In genomic region chr8:122049923-122050322, GRCm38 (mm10) we compare ENCODE assay signal across 19 mouse cellular contexts.
A peak's percentile ranks its signal among the peaks of the same experiment; 100 is the strongest.
DNase-seq lines count a peak whose midpoint lies in the region; ATAC-seq and TF ChIP-seq lines count a peak whose summit lies in the region.
"Had no signal": no experiment of that assay in that cellular context is flagged by ENCODE, and none has a peak within 500 bp of the region (broad histone marks: within the 10 kb centered on the region; RNA-seq: fewer than 3 reads in every experiment).

No protein-coding gene starts in this region.

- H3K9ac ChIP-seq in hindbrain, embryonic 14.5 days, result no peak overlapping the region
- H3K9ac ChIP-seq in hindbrain, embryonic 11.5 days (ENCODE audit: low read depth, low read length), result no peak overlapping the region
- H3K9ac ChIP-seq in midbrain, embryonic 13.5 days (replicated peaks), result no peak overlapping the region
- no peak overlapping the region for H3K9ac ChIP-seq in midbrain, postnatal 0 days (replicated peaks; ENCODE audit: low read length, poor library complexity, severe bottlenecking)
- H3K9ac ChIP-seq: forebrain, embryonic 13.5 days; heart, embryonic 12.5 days; heart, embryonic 15.5 days; hindbrain, embryonic 15.5 days had no signal

- H3K4me1 ChIP-seq in hindbrain, embryonic 14.5 days (replicated peaks; ENCODE audit: control insufficient read depth, insufficient read depth, low read length), result peaks cover 5% of the 10 kb centered on the region; the same call in 1 of the 2 replicates
- H3K4me1 ChIP-seq in hindbrain, embryonic 11.5 days (replicated peaks; ENCODE audit: control insufficient read depth, insufficient read depth, low read length), result no peaks in the 10 kb centered on the region; the same call in 1 of the 2 replicates
- H3K4me1 ChIP-seq in midbrain, embryonic 13.5 days (replicated peaks), result peaks cover 5% of the 10 kb centered on the region; the same call in 1 of the 2 replicates
- H3K4me1 ChIP-seq in midbrain, postnatal 0 days (ENCODE audit: insufficient read depth, low read length), result no peaks in the 10 kb centered on the region
- H3K4me1 ChIP-seq: forebrain, embryonic 13.5 days had no signal

- no peaks in the 10 kb centered on the region for H3K27me3 ChIP-seq in hindbrain, embryonic 14.5 days (ENCODE audit: control insufficient read depth, insufficient read depth, low read length)
- H3K27me3 ChIP-seq in hindbrain, embryonic 11.5 days (ENCODE audit: control insufficient read depth, insufficient read depth, low read length), result no peaks in the 10 kb centered on the region
- no peaks in the 10 kb centered on the region for H3K27me3 ChIP-seq in midbrain, embryonic 13.5 days
- no peaks in the 10 kb centered on the region for H3K27me3 ChIP-seq in midbrain, postnatal 0 days (ENCODE audit: insufficient read depth, low read length)
- H3K27me3 ChIP-seq: forebrain, embryonic 13.5 days; heart, embryonic 15.5 days; hindbrain, embryonic 15.5 days had no signal

- no peak overlapping the region for H3K27ac ChIP-seq in hindbrain, embryonic 14.5 days
- H3K27ac ChIP-seq in hindbrain, embryonic 11.5 days (ENCODE audit: low read depth, low read length), result no peak overlapping the region
- no peak overlapping the region for H3K27ac ChIP-seq in midbrain, embryonic 13.5 days
- no peak overlapping the region for H3K27ac ChIP-seq in midbrain, postnatal 0 days (ENCODE audit: low read depth, low read length)
- H3K27ac ChIP-seq: forebrain, embryonic 10.5 days; forebrain, embryonic 13.5 days; heart, embryonic 15.5 days; hindbrain, embryonic 15.5 days had no signal

- no peak overlapping the region for H3K4me2 ChIP-seq in hindbrain, embryonic 14.5 days (replicated peaks)
- H3K4me2 ChIP-seq in hindbrain, embryonic 11.5 days (replicated peaks; ENCODE audit: low read depth, low read length), result no peak overlapping the region
- no peak overlapping the region for H3K4me2 ChIP-seq in midbrain, embryonic 13.5 days (replicated peaks)
- no peak overlapping the region for H3K4me2 ChIP-seq in midbrain, postnatal 0 days (ENCODE audit: low read depth, low read length, poor library complexity, severe bottlenecking)
- H3K4me2 ChIP-seq: forebrain, embryonic 13.5 days; heart, embryonic 12.5 days; heart, embryonic 15.5 days; hindbrain, embryonic 15.5 days had no signal

- 54% methylated on average over 2 of the region's 2 CpGs for WGBS in hindbrain, embryonic 14.5 days
- 84% methylated on average over 2 of the region's 2 CpGs for WGBS in hindbrain, embryonic 11.5 days
- WGBS in midbrain, embryonic 13.5 days, result 58% methylated on average over 2 of the region's 2 CpGs
- WGBS in midbrain, postnatal 0 days, result 71% methylated on average over 2 of the region's 2 CpGs

- TF ChIP-seq CTCF in midbrain, postnatal 0 days (IDR thresholded peaks at IDR 0.05), result no peak
- TF ChIP-seq CTCF in brain, embryonic 14.5 days (IDR thresholded peaks at IDR 0.05; ENCODE audit: borderline replicate concordance, extremely low read depth, insufficient read depth, insufficient read length), result no peak

- no peaks in the 10 kb centered on the region for H3K9me3 ChIP-seq in hindbrain, embryonic 14.5 days (ENCODE audit: control insufficient read depth, low read length)
- no peaks in the 10 kb centered on the region for H3K9me3 ChIP-seq in hindbrain, embryonic 11.5 days (ENCODE audit: control insufficient read depth, low read length)
- H3K9me3 ChIP-seq in midbrain, embryonic 13.5 days, result no peaks in the 10 kb centered on the region
- no peaks in the 10 kb centered on the region for H3K9me3 ChIP-seq in midbrain, postnatal 0 days (ENCODE audit: low read length)
- H3K9me3 ChIP-seq: forebrain, embryonic 10.5 days; forebrain, embryonic 13.5 days; heart, embryonic 12.5 days; heart, embryonic 15.5 days; hindbrain, embryonic 15.5 days had no signal

- TF ChIP-seq POLR2A in brain, embryonic 14.5 days (IDR thresholded peaks at IDR 0.05; ENCODE audit: borderline replicate concordance, extremely low read depth, insufficient read depth, insufficient read length, poor library complexity, severe bottlenecking), result no peak

- no peak overlapping the region for H3K4me3 ChIP-seq in hindbrain, embryonic 14.5 days (replicated peaks; ENCODE audit: low read length)
- H3K4me3 ChIP-seq in hindbrain, embryonic 11.5 days (ENCODE audit: low read depth, low read length), result no peak overlapping the region
- no peak overlapping the region for H3K4me3 ChIP-seq in midbrain, embryonic 13.5 days (replicated peaks)
- H3K4me3 ChIP-seq in midbrain, postnatal 0 days (ENCODE audit: low read depth, low read length), result no peak overlapping the region
- H3K4me3 ChIP-seq: forebrain, embryonic 10.5 days; forebrain, embryonic 13.5 days; heart, embryonic 12.5 days; heart, embryonic 15.5 days; hindbrain, embryonic 15.5 days had no signal

- H3K36me3 ChIP-seq in hindbrain, embryonic 14.5 days (replicated peaks; ENCODE audit: control insufficient read depth, insufficient read depth), result no peaks in the 10 kb centered on the region
- no peaks in the 10 kb centered on the region for H3K36me3 ChIP-seq in hindbrain, embryonic 11.5 days (ENCODE audit: control insufficient read depth, insufficient read depth, low read length)
- no peaks in the 10 kb centered on the region for H3K36me3 ChIP-seq in midbrain, embryonic 13.5 days
- no peaks in the 10 kb centered on the region for H3K36me3 ChIP-seq in midbrain, postnatal 0 days (ENCODE audit: insufficient read depth, low read length)
- H3K36me3 ChIP-seq: forebrain, embryonic 10.5 days; heart, embryonic 12.5 days; heart, embryonic 15.5 days; hindbrain, embryonic 15.5 days had no signal

- ATAC-seq in hindbrain, embryonic 14.5 days (ENCODE audit: low FRiP score), result peak; percentile 43; the same call in 1 of the 2 replicates
- no peak for ATAC-seq in hindbrain, embryonic 11.5 days (ENCODE audit: low FRiP score)
- 0 out of 2 replicates have a peak, but pooled peaks have one; percentile 6 for ATAC-seq in midbrain, embryonic 13.5 days
- ATAC-seq in midbrain, postnatal 0 days (ENCODE audit: low FRiP score), result no peak
- ATAC-seq: activated CD4-positive, CD25-positive, alpha-beta regulatory T cell, adult 4 months; CD4-positive, CD25-positive, alpha-beta regulatory T cell, adult 4 months; forebrain, embryonic 13.5 days had no signal

- DNase-seq in hindbrain, embryonic 14.5 days (ENCODE audit: low spot score), result no peak
- DNase-seq in hindbrain, embryonic 11.5 days (ENCODE audit: low spot score), result no peak
- DNase-seq in midbrain, postnatal 0 days (ENCODE audit: low spot score), result no peak
- peak; percentile 33 for DNase-seq in retina, postnatal 1 day
- DNase-seq in retina, embryonic 14.5 days (ENCODE audit: low spot score), result no peak
- peak; percentile 44 for DNase-seq in brain, embryonic 14.5 days (ENCODE audit: low read depth)
- no peak for DNase-seq in lung, postnatal 36 days
- DNase-seq: adrenal gland, adult 8-10 months; adrenal gland, postnatal 25 days; heart, adult 18-20 months; heart, postnatal 36 days had no signal

Comparison
In these comparisons a context has a peak if more than half of its experiments do, and no peak if none do; other contexts are left out.
1. ATAC-seq: peak in hindbrain, embryonic 14.5 days (single experiment) and midbrain, embryonic 13.5 days (single experiment); none in hindbrain, embryonic 11.5 days (single experiment) and midbrain, postnatal 0 days (single experiment).
2. DNase-seq: peak in retina, postnatal 1 day (single experiment) and brain, embryonic 14.5 days (single experiment); none in hindbrain, embryonic 14.5 days (single experiment), hindbrain, embryonic 11.5 days (single experiment), midbrain, postnatal 0 days (single experiment), retina, embryonic 14.5 days (single experiment) and lung, postnatal 36 days (single experiment).